Mouse (Mus musculus) midbrain, embryonic 15.5 days (tissue): ENCODE data around the gene Rnf144b. TPM values are rescaled to one million over a fixed set of nuclear protein-coding genes. Genes with fewer than 3 reads are reported as not detected.

Source experiments
- ATAC-seq: fragments of 200-750 bp; cut with Nextera tagmentation; replicated peaks from 2 replicates; pipeline ENCODE4 v1.8.0; 2017; ENCODE audit warnings: moderate TSS enrichment
- H3K27ac ChIP-seq: fragments of 300-500 bp; sonication (generic); 2 replicates; pipeline ENCODE4 v1.5.1; 2015; ENCODE audit warnings: mild to moderate bottlenecking, inconsistent platforms
- H3K27me3 ChIP-seq: fragments of 300-500 bp; sonication (generic); replicated peaks from 2 replicates; pipeline ENCODE4 v1.6.1; 2015; ENCODE audit warnings: inconsistent platforms
- H3K36me3 ChIP-seq: fragments of 300-500 bp; sonication (generic); replicated peaks from 2 replicates; pipeline ENCODE4 v1.6.1; 2015; ENCODE audit warnings: inconsistent platforms
- H3K4me1 ChIP-seq: fragments of 300-500 bp; sonication (generic); 2 replicates; pipeline ENCODE4 v1.6.1; 2015; ENCODE audit warnings: inconsistent platforms
- H3K4me2 ChIP-seq: fragments of 300-500 bp; sonication (generic); 2 replicates; pipeline ENCODE4 v1.6.1; 2015; ENCODE audit warnings: inconsistent platforms, mild to moderate bottlenecking, moderate library complexity
- H3K4me3 ChIP-seq: fragments of 300-500 bp; sonication (generic); 2 replicates; pipeline ENCODE4 v1.5.1; 2015; ENCODE audit warnings: mild to moderate bottlenecking, inconsistent platforms
- H3K9ac ChIP-seq: fragments of 300-500 bp; sonication (generic); 2 replicates; pipeline ENCODE4 v1.6.1; 2015; ENCODE audit warnings: mild to moderate bottlenecking, inconsistent platforms
- H3K9me3 ChIP-seq: fragments of 300-500 bp; sonication (generic); 2 replicates; pipeline ENCODE4 v1.6.1; 2016; ENCODE audit warnings: inconsistent platforms
- WGBS: fragments of 180-500 bp; shearing (Covaris S2); methylation state at CpG from one replicate; pipeline ENCODE4 v1.1.7; 2015; ENCODE audit warnings: mixed read lengths; 5-methylcytosine and 5-hydroxymethylcytosine counted together
- polyA plus RNA-seq: library from polyadenylated mRNA; unstranded; fragments of >200 nt; fragmentation: Nextera tagmentation; extraction: Ambion mirVana; gene quantifications from 2 replicates; pipeline ENCODE4 v1.2.1, GENCODE M21; 2015

The Rnf144b gene
- polyA plus RNA-seq, 1 experiment from 2014 or later: 0.74 TPM

GRCm38 (mm10) chr13:47213817-47214216 lies 91.4 kb downstream of the Rnf144b start:
- WGBS: 95% methylated on average over 10 of the region's 10 CpGs

GRCm38 (mm10) chr13:47214895-47215294 lies 92.4 kb downstream of the Rnf144b start:
- whole genome bisulfite sequencing: 85% methylated on average over 5 of the region's 5 CpGs

More at GRCm38 (mm10) chr13:47213817-47214216, 91.4 kb downstream of the Rnf144b start:
- Histone ChIP-seq H3K27ac (no peak overlapping the region), H3K27me3 (no peaks in the 10 kb centered on the region), H3K4me3 (no peak overlapping the region), H3K9ac (no peak overlapping the region), H3K9me3 (no peaks in the 10 kb centered on the region), H3K4me1 (no peaks in the 10 kb centered on the region), H3K4me2 (no peak overlapping the region), H3K36me3 (no peaks in the 10 kb centered on the region)
- ATAC-seq: no peak

GRCm38 (mm10) chr13:47215815-47216585 lies 93.5 kb downstream of the Rnf144b start:
- H3K36me3 ChIP-seq: no peaks in the 10 kb centered on the region
- H3K4me1 ChIP-seq: no peaks in the 10 kb centered on the region
- H3K9ac ChIP-seq: no peak overlapping the region
- no peaks in the 10 kb centered on the region for H3K9me3 ChIP-seq
- H3K27me3 ChIP-seq: no peaks in the 10 kb centered on the region
- WGBS: 87% methylated on average over 20 of the region's 20 CpGs
- no peak overlapping the region for H3K4me2 ChIP-seq
- no peak overlapping the region for H3K4me3 ChIP-seq
- no peak for ATAC-seq
- no peak overlapping the region for H3K27ac ChIP-seq

More at GRCm38 (mm10) chr13:47214895-47215294, 92.4 kb downstream of the Rnf144b start:
- no peak overlapping the region for H3K27ac ChIP-seq
- H3K27me3 ChIP-seq: no peaks in the 10 kb centered on the region
- H3K9me3 ChIP-seq: no peaks in the 10 kb centered on the region
- H3K36me3 ChIP-seq: no peaks in the 10 kb centered on the region
- no peak for ATAC-seq
- no peak overlapping the region for H3K9ac ChIP-seq
- no peak overlapping the region for H3K4me2 ChIP-seq
- H3K4me3 ChIP-seq: no peak overlapping the region
- H3K4me1 ChIP-seq: no peaks in the 10 kb centered on the region

GRCm38 (mm10) chr13:47217107-47217571 lies 94.7 kb downstream of the Rnf144b start:
- H3K4me2 ChIP-seq: no peak overlapping the region
- H3K27me3 ChIP-seq: no peaks in the 10 kb centered on the region
- 79% methylated on average over 5 of the region's 5 CpGs for WGBS
- H3K36me3 ChIP-seq: no peaks in the 10 kb centered on the region
- H3K4me1 ChIP-seq: no peaks in the 10 kb centered on the region
- H3K4me3 ChIP-seq: no peak overlapping the region
- no peak overlapping the region for H3K9ac ChIP-seq
- H3K9me3 ChIP-seq: no peaks in the 10 kb centered on the region
- no peak for ATAC-seq
- no peak overlapping the region for H3K27ac ChIP-seq

GRCm38 (mm10) chr13:47218351-47218750 lies 95.9 kb downstream of the Rnf144b start:
- 75% methylated on average over 6 of the region's 6 CpGs for WGBS
- H3K9ac ChIP-seq: no peak overlapping the region

GRCm38 (mm10) chr13:47220426-47220825 lies 98.0 kb downstream of the Rnf144b start:
- Histone ChIP-seq H3K27ac (no peak overlapping the region), H3K9ac (no peak overlapping the region), H3K4me3 (no peak overlapping the region), H3K4me1 (peaks cover 14% of the 10 kb centered on the region), H3K27me3 (no peaks in the 10 kb centered on the region), H3K9me3 (no peaks in the 10 kb centered on the region), H3K4me2 (no peak overlapping the region), H3K36me3 (no peaks in the 10 kb centered on the region)
- WGBS: 93% methylated on average over 10 of the region's 10 CpGs
- no peak for ATAC-seq

More at GRCm38 (mm10) chr13:47218351-47218750, 95.9 kb downstream of the Rnf144b start:
- Histone ChIP-seq H3K4me3 (no peak overlapping the region), H3K27ac (no peak overlapping the region), H3K4me1 (no peaks in the 10 kb centered on the region), H3K4me2 (no peak overlapping the region), H3K36me3 (no peaks in the 10 kb centered on the region), H3K9me3 (no peaks in the 10 kb centered on the region), H3K27me3 (no peaks in the 10 kb centered on the region)
- ATAC-seq: no peak

GRCm38 (mm10) chr13:47223576-47224538 lies 101.4 kb downstream of the Rnf144b start:
- Histone ChIP-seq H3K4me1 (peaks cover 14% of the 10 kb centered on the region), H3K4me3 (no peak overlapping the region), H3K36me3 (no peaks in the 10 kb centered on the region), H3K27me3 (no peaks in the 10 kb centered on the region), H3K4me2 (no peak overlapping the region), H3K27ac (no peak overlapping the region), H3K9me3 (no peaks in the 10 kb centered on the region), H3K9ac (no peak overlapping the region)
- 59% methylated on average over 18 of the region's 18 CpGs for WGBS
- ATAC-seq: no peak

GRCm38 (mm10) chr13:47224648-47225323 lies 102.3 kb downstream of the Rnf144b start:
- H3K4me3 ChIP-seq: no peak overlapping the region
- H3K9me3 ChIP-seq: no peaks in the 10 kb centered on the region
- H3K27me3 ChIP-seq: no peaks in the 10 kb centered on the region
- 12% methylated on average over 14 of the region's 14 CpGs for WGBS
- no peak overlapping the region for H3K9ac ChIP-seq
- no peak overlapping the region for H3K4me2 ChIP-seq
- H3K27ac ChIP-seq: 0 out of 2 replicates have a peak overlapping the region, but pooled peaks have one; percentile 27
- ATAC-seq: no peak
- no peaks in the 10 kb centered on the region for H3K36me3 ChIP-seq
- H3K4me1 ChIP-seq: peaks cover 14% of the 10 kb centered on the region

- WGBS: 69% methylated on average over 3 of the region's 3 CpGs
- Histone ChIP-seq H3K9me3 (no peaks in the 10 kb centered on the region), H3K27me3 (no peaks in the 10 kb centered on the region), H3K4me2 (no peak overlapping the region), H3K4me1 (peaks cover 14% of the 10 kb centered on the region), H3K27ac (no peak overlapping the region), H3K9ac (no peak overlapping the region), H3K36me3 (no peaks in the 10 kb centered on the region), H3K4me3 (no peak overlapping the region)
- ATAC-seq: no peak
Measured at GRCm38 (mm10) chr13:47225324-47225697, 102.9 kb downstream of the Rnf144b start.

- Histone ChIP-seq H3K4me2 (no peak overlapping the region), H3K27ac (no peak overlapping the region)
- no peak for ATAC-seq
Measured at GRCm38 (mm10) chr13:47225802-47226201, 103.3 kb downstream of the Rnf144b start.

GRCm38 (mm10) chr13:47226521-47226920 lies 104.1 kb downstream of the Rnf144b start:
- H3K9ac ChIP-seq: no peak overlapping the region
- peaks cover 14% of the 10 kb centered on the region for H3K4me1 ChIP-seq
- H3K4me3 ChIP-seq: no peak overlapping the region
- no peak for ATAC-seq
- no peak overlapping the region for H3K27ac ChIP-seq
- 87% methylated on average over 5 of the region's 5 CpGs for WGBS
- H3K27me3 ChIP-seq: no peaks in the 10 kb centered on the region
- H3K4me2 ChIP-seq: no peak overlapping the region
- H3K36me3 ChIP-seq: no peaks in the 10 kb centered on the region
- no peaks in the 10 kb centered on the region for H3K9me3 ChIP-seq

More at GRCm38 (mm10) chr13:47225802-47226201, 103.3 kb downstream of the Rnf144b start:
- no peaks in the 10 kb centered on the region for H3K36me3 ChIP-seq
- 78% methylated on average over 9 of the region's 9 CpGs for WGBS
- H3K9me3 ChIP-seq: no peaks in the 10 kb centered on the region
- H3K27me3 ChIP-seq: no peaks in the 10 kb centered on the region
- no peak overlapping the region for H3K4me3 ChIP-seq
- peaks cover 14% of the 10 kb centered on the region for H3K4me1 ChIP-seq
- H3K9ac ChIP-seq: no peak overlapping the region

GRCm38 (mm10) chr13:47228201-47228600 lies 105.7 kb downstream of the Rnf144b start:
- no peak for ATAC-seq
- 93% methylated on average over 8 of the region's 8 CpGs for whole genome bisulfite sequencing
- Histone ChIP-seq H3K36me3 (no peaks in the 10 kb centered on the region), H3K4me1 (peaks cover 14% of the 10 kb centered on the region), H3K4me3 (no peak overlapping the region), H3K9me3 (no peaks in the 10 kb centered on the region), H3K27ac (no peak overlapping the region), H3K4me2 (no peak overlapping the region), H3K27me3 (no peaks in the 10 kb centered on the region), H3K9ac (no peak overlapping the region)
